Mouse (Mus musculus) neural tube, embryonic 12.5 days (tissue): ENCODE data around the gene Etv5. TPM values are rescaled to one million over a fixed set of nuclear protein-coding genes. Genes with fewer than 3 reads are reported as not detected.

Experiments
- ATAC-seq: fragments of 200-750 bp; cut with Nextera tagmentation; 2 replicates; pipeline ENCODE4 v1.8.0; 2017; ENCODE audit warnings: low read depth, mild to moderate bottlenecking, moderate TSS enrichment, moderate library complexity; ENCODE audit not compliant: low FRiP score
- H3K27ac ChIP-seq: fragments of 300-500 bp; sonication (generic); 2 replicates; pipeline ENCODE4 v1.5.1; 2016
- H3K27me3 ChIP-seq: fragments of 300-500 bp; sonication (generic); replicated peaks from 2 replicates; pipeline ENCODE4 v1.6.1; 2016; ENCODE audit warnings: mild to moderate bottlenecking
- H3K36me3 ChIP-seq: fragments of 300-500 bp; sonication (generic); 2 replicates; pipeline ENCODE4 v1.6.1; 2016; ENCODE audit warnings: mild to moderate bottlenecking
- H3K4me1 ChIP-seq: fragments of 300-500 bp; sonication (generic); 2 replicates; pipeline ENCODE4 v1.6.1; 2016
- H3K4me2 ChIP-seq: fragments of 300-500 bp; sonication (generic); replicated peaks from 2 replicates; pipeline ENCODE4 v1.6.1; 2016; ENCODE audit warnings: mild to moderate bottlenecking
- H3K4me3 ChIP-seq: fragments of 300-500 bp; sonication (generic); 2 replicates; pipeline ENCODE4 v1.5.1; 2016
- H3K9ac ChIP-seq: fragments of 300-500 bp; sonication (generic); 2 replicates; pipeline ENCODE4 v1.6.1; 2016; ENCODE audit warnings: mild to moderate bottlenecking
- H3K9me3 ChIP-seq: fragments of 300-500 bp; sonication (generic); 2 replicates; pipeline ENCODE4 v1.6.1; 2016; ENCODE audit warnings: mild to moderate bottlenecking
- WGBS: fragments of 180-500 bp; shearing (Covaris S2); methylation state at CpG from one replicate; pipeline ENCODE4 v1.1.7; 2016; 5-methylcytosine and 5-hydroxymethylcytosine counted together
- polyA plus RNA-seq: library from polyadenylated mRNA; unstranded; fragments of >200 nt; fragmentation: Nextera tagmentation; extraction: Ambion mirVana; gene quantifications from 2 replicates; pipeline ENCODE4 v1.2.1, GENCODE M21; 2016

The Etv5 gene
- polyA plus RNA-seq, 1 experiment from 2014 or later, result 23.1 TPM

GRCm38 (mm10) chr16:22442202-22442601 is 2.7 kb upstream of the Etv5 start:
- H3K36me3 ChIP-seq, result no peaks in the 10 kb centered on the region
- no peak overlapping the region for H3K4me3 ChIP-seq
- no peaks in the 10 kb centered on the region for H3K9me3 ChIP-seq
- no peak for ATAC-seq
- H3K27ac ChIP-seq, result no peak overlapping the region
- H3K9ac ChIP-seq, result no peak overlapping the region
- no peak overlapping the region for H3K4me2 ChIP-seq
- peaks cover 35% of the 10 kb centered on the region for H3K27me3 ChIP-seq
- H3K4me1 ChIP-seq, result peaks cover 14% of the 10 kb centered on the region
- 25% methylated on average over 7 of the region's 7 CpGs for whole genome bisulfite sequencing

- H3K4me3 ChIP-seq, result no peak overlapping the region
- no peaks in the 10 kb centered on the region for H3K36me3 ChIP-seq
- no peak overlapping the region for H3K27ac ChIP-seq
- 85% methylated on average over 4 of the region's 4 CpGs for WGBS
- no peak overlapping the region for H3K9ac ChIP-seq
- peaks cover 44% of the 10 kb centered on the region for H3K27me3 ChIP-seq
- H3K9me3 ChIP-seq, result no peaks in the 10 kb centered on the region
- ATAC-seq, result no peak
- H3K4me2 ChIP-seq, result no peak overlapping the region
- H3K4me1 ChIP-seq, result peaks cover 14% of the 10 kb centered on the region
Observed at GRCm38 (mm10) chr16:22441317-22441716, 1.8 kb upstream of the Etv5 start.

- Histone ChIP-seq H3K9ac (peak overlapping the region; percentile 29; the same call in 1 of the 2 replicates), H3K27me3 (peaks cover 50% of the 10 kb centered on the region), H3K36me3 (no peaks in the 10 kb centered on the region), H3K27ac (no peak overlapping the region), H3K4me1 (peaks cover 14% of the 10 kb centered on the region), H3K4me3 (peak overlapping the region; percentile 74), H3K4me2 (peak overlapping the region; percentile 100), H3K9me3 (no peaks in the 10 kb centered on the region)
- ATAC-seq, result no peak
- WGBS, result under 1% methylated on average over 18 of the region's 18 CpGs
Observed at GRCm38 (mm10) chr16:22440269-22440668, 750 bp upstream of the Etv5 start.

GRCm38 (mm10) chr16:22438441-22439373 is 812 bp downstream of the Etv5 start:
- WGBS, result under 1% methylated on average over 59 of the region's 59 CpGs
- no peaks in the 10 kb centered on the region for H3K9me3 ChIP-seq
- no peaks in the 10 kb centered on the region for H3K36me3 ChIP-seq
- peaks cover 57% of the 10 kb centered on the region for H3K27me3 ChIP-seq
- peaks cover 28% of the 10 kb centered on the region for H3K4me1 ChIP-seq
- H3K4me3 ChIP-seq, result peak overlapping the region; percentile 74
- H3K27ac ChIP-seq, result no peak overlapping the region
- H3K4me2 ChIP-seq, result peak overlapping the region; percentile 100
- ATAC-seq, result peak; percentile 48
- H3K9ac ChIP-seq, result peak overlapping the region; percentile 70

- H3K4me3 ChIP-seq, result no peak overlapping the region
- no peak overlapping the region for H3K27ac ChIP-seq
- no peaks in the 10 kb centered on the region for H3K9me3 ChIP-seq
- H3K36me3 ChIP-seq, result no peaks in the 10 kb centered on the region
- peaks cover 39% of the 10 kb centered on the region for H3K27me3 ChIP-seq
- WGBS, result 48% methylated on average over 6 of the region's 6 CpGs
- H3K4me2 ChIP-seq, result no peak overlapping the region
- no peak for ATAC-seq
- H3K9ac ChIP-seq, result no peak overlapping the region
- peaks cover 32% of the 10 kb centered on the region for H3K4me1 ChIP-seq
Observed at GRCm38 (mm10) chr16:22436106-22436505, 3.4 kb downstream of the Etv5 start.

GRCm38 (mm10) chr16:22434530-22434929 is 5.0 kb downstream of the Etv5 start:
- Histone ChIP-seq H3K4me2 (peak overlapping the region; percentile 39), H3K27me3 (peaks cover 33% of the 10 kb centered on the region), H3K27ac (no peak overlapping the region), H3K9ac (no peak overlapping the region), H3K36me3 (no peaks in the 10 kb centered on the region), H3K9me3 (no peaks in the 10 kb centered on the region), H3K4me1 (peaks cover 39% of the 10 kb centered on the region), H3K4me3 (no peak overlapping the region)
- WGBS, result 28% methylated on average over 5 of the region's 5 CpGs
- no peak for ATAC-seq

GRCm38 (mm10) chr16:22433944-22434343 is 5.6 kb downstream of the Etv5 start:
- Histone ChIP-seq H3K9me3 (no peaks in the 10 kb centered on the region), H3K4me3 (no peak overlapping the region), H3K9ac (peak overlapping the region; percentile 10; the same call in 1 of the 2 replicates), H3K36me3 (no peaks in the 10 kb centered on the region), H3K4me1 (peaks cover 41% of the 10 kb centered on the region), H3K4me2 (peak overlapping the region; percentile 39), H3K27me3 (peaks cover 33% of the 10 kb centered on the region), H3K27ac (no peak overlapping the region)
- no peak for ATAC-seq
- WGBS, result 3% methylated on average over 12 of the region's 12 CpGs

GRCm38 (mm10) chr16:22431773-22432172 is 7.7 kb downstream of the Etv5 start:
- peaks cover 48% of the 10 kb centered on the region for H3K4me1 ChIP-seq
- no peak overlapping the region for H3K27ac ChIP-seq
- no peak overlapping the region for H3K9ac ChIP-seq
- no peak overlapping the region for H3K4me2 ChIP-seq
- WGBS, result 94% methylated on average over 12 of the region's 12 CpGs
- no peaks in the 10 kb centered on the region for H3K9me3 ChIP-seq
- ATAC-seq, result no peak
- H3K4me3 ChIP-seq, result no peak overlapping the region
- no peaks in the 10 kb centered on the region for H3K36me3 ChIP-seq
- H3K27me3 ChIP-seq, result peaks cover 20% of the 10 kb centered on the region

- ATAC-seq, result no peak
- Histone ChIP-seq H3K27me3 (peaks cover 16% of the 10 kb centered on the region), H3K4me2 (no peak overlapping the region), H3K9ac (no peak overlapping the region), H3K4me1 (peaks cover 48% of the 10 kb centered on the region), H3K4me3 (no peak overlapping the region), H3K36me3 (no peaks in the 10 kb centered on the region), H3K9me3 (no peaks in the 10 kb centered on the region), H3K27ac (no peak overlapping the region)
- WGBS, result 91% methylated on average over 2 of the region's 2 CpGs
Observed at GRCm38 (mm10) chr16:22431335-22431734, 8.2 kb downstream of the Etv5 start.

GRCm38 (mm10) chr16:22430211-22430951 is 9.1 kb downstream of the Etv5 start:
- Histone ChIP-seq H3K9me3 (no peaks in the 10 kb centered on the region), H3K9ac (0 out of 2 replicates have a peak overlapping the region, but pooled peaks have one; percentile 3), H3K36me3 (no peaks in the 10 kb centered on the region), H3K4me3 (no peak overlapping the region), H3K4me1 (peaks cover 48% of the 10 kb centered on the region), H3K27me3 (peaks cover 11% of the 10 kb centered on the region; the same call in 1 of the 2 replicates), H3K4me2 (no peak overlapping the region), H3K27ac (no peak overlapping the region)
- ATAC-seq, result no peak
- WGBS, result 57% methylated on average over 16 of the region's 16 CpGs

GRCm38 (mm10) chr16:22429377-22429776 is 10.1 kb downstream of the Etv5 start:
- Histone ChIP-seq H3K36me3 (no peaks in the 10 kb centered on the region), H3K4me2 (peak overlapping the region; percentile 53), H3K9me3 (no peaks in the 10 kb centered on the region), H3K4me1 (peaks cover 40% of the 10 kb centered on the region), H3K27me3 (0 out of 2 replicates have a peak, but pooled peaks cover 2% of the 10 kb centered on the region), H3K9ac (no peak overlapping the region), H3K4me3 (no peak overlapping the region), H3K27ac (no peak overlapping the region)
- 0 out of 2 replicates have a peak, but pooled peaks have one; percentile 15 for ATAC-seq
- WGBS, result 9% methylated on average over 8 of the region's 8 CpGs

- Histone ChIP-seq H3K36me3 (no peaks in the 10 kb centered on the region), H3K9me3 (no peaks in the 10 kb centered on the region), H3K27me3 (0 out of 2 replicates have a peak, but pooled peaks cover 2% of the 10 kb centered on the region), H3K4me1 (peaks cover 35% of the 10 kb centered on the region), H3K4me3 (no peak overlapping the region), H3K4me2 (peak overlapping the region; percentile 53), H3K27ac (no peak overlapping the region), H3K9ac (no peak overlapping the region)
- WGBS, result 4% methylated on average over 9 of the region's 9 CpGs
- ATAC-seq, result peak; percentile 91
Observed at GRCm38 (mm10) chr16:22428853-22429341, 10.6 kb downstream of the Etv5 start.
